Mouse (Mus musculus): ENCODE results near the gene Gtf3c2.

Gene Gtf3c2
- long read RNA-seq, experiment 1, full-length matches to known transcripts: 2 of 11 reads
- long read RNA-seq, experiment 1, partial matches to known transcripts: 2 of 11 reads
- long read RNA-seq, experiment 1, other reads (novel, unspliced or antisense): 7 of 11 reads
- long read RNA-seq, experiment 2, full-length matches to known transcripts: 1 of 13 reads
- long read RNA-seq, experiment 2, partial matches to known transcripts: 5 of 13 reads
- long read RNA-seq, experiment 2, other reads (novel, unspliced or antisense): 7 of 13 reads

GRCm38 (mm10) chr5:31179766-31180630, at the start of gene Gtf3c2, which contains the start of gene Gm29609:
Gene Gtf3c2, minus strand, starts transcription at chr5:31180144.
Gene Gm29609, minus strand, starts transcription at chr5:31179911.
- intact Hi-C loops (cut with DNase I): loop anchor here (10.0 kb wide), 1 partner anchor 145 kb away; no protein-coding TSS in a partner anchor

- intact Hi-C loops (cut with DNase I): no loop called here
These were observed 46.7 kb upstream of the Gtf3c2 start for GRCm38 (mm10) chr5:31226641-31227040.

GRCm38 (mm10) chr5:31222696-31223095, 42.8 kb upstream of the Gtf3c2 start:
- intact Hi-C loops (cut with DNase I): no loop called here

GRCm38 (mm10) chr5:31221304-31221945, 41.5 kb upstream of the Gtf3c2 start:
- intact Hi-C loops (cut with DNase I): no loop called here

- intact Hi-C loops (cut with DNase I): no loop called here
These were observed 40.7 kb upstream of the Gtf3c2 start, which contains the start of gene Ppm1g for GRCm38 (mm10) chr5:31220448-31221303. Gene Ppm1g, minus strand, starts transcription at chr5:31220687.

- intact Hi-C loops (cut with DNase I): loop anchor here (5.0 kb wide), 1 partner anchor 107 kb away; no protein-coding TSS in a partner anchor
These were observed 40.0 kb upstream of the Gtf3c2 start for GRCm38 (mm10) chr5:31219911-31220447.

- intact Hi-C loops (cut with DNase I): loop anchor here (5.0 kb wide), 1 partner anchor 108 kb away; no protein-coding TSS in a partner anchor
These were observed 39.5 kb upstream of the Gtf3c2 start for GRCm38 (mm10) chr5:31219474-31219873.

GRCm38 (mm10) chr5:31219070-31219469, 39.1 kb upstream of the Gtf3c2 start:
- intact Hi-C loops (cut with DNase I): loop anchor here (5.0 kb wide), 1 partner anchor 108 kb away; no protein-coding TSS in a partner anchor

GRCm38 (mm10) chr5:31218294-31218693, 38.4 kb upstream of the Gtf3c2 start:
- intact Hi-C loops (cut with DNase I): loop anchor here (5.0 kb wide), 1 partner anchor 109 kb away; no protein-coding TSS in a partner anchor

GRCm38 (mm10) chr5:31216554-31216953, 36.6 kb upstream of the Gtf3c2 start:
- intact Hi-C loops (cut with DNase I): loop anchor here (5.0 kb wide), 1 partner anchor 111 kb away; no protein-coding TSS in a partner anchor

- intact Hi-C loops (cut with DNase I): loop anchor here (5.0 kb wide), 1 partner anchor 48 kb away; the partner anchor contains the start of gene Krtcap3
These were observed 24.5 kb upstream of the Gtf3c2 start for GRCm38 (mm10) chr5:31204421-31204820.

GRCm38 (mm10) chr5:31203866-31204265, 23.9 kb upstream of the Gtf3c2 start:
- intact Hi-C loops (cut with DNase I): loop anchor here (5.0 kb wide), 1 partner anchor 48 kb away; the partner anchor contains the start of gene Krtcap3

- intact Hi-C loops (cut with DNase I): loop anchor here (5.0 kb wide), 1 partner anchor 49 kb away; the partner anchor contains the start of gene Krtcap3
These were observed 23.0 kb upstream of the Gtf3c2 start for GRCm38 (mm10) chr5:31202933-31203332.

- intact Hi-C loops (cut with DNase I): loop anchor here (5.0 kb wide), 1 partner anchor 50 kb away; the partner anchor contains the start of gene Krtcap3
These were observed 22.0 kb upstream of the Gtf3c2 start, which contains the start of gene Zfp513 for GRCm38 (mm10) chr5:31201742-31202590. Gene Zfp513, minus strand, starts transcription at chr5:31202303.

- intact Hi-C loops (cut with DNase I): loop anchor here (5.0 kb wide), 1 partner anchor 51 kb away; the partner anchor contains the start of gene Krtcap3
These were observed 21.2 kb upstream of the Gtf3c2 start for GRCm38 (mm10) chr5:31201042-31201741.

GRCm38 (mm10) chr5:31200327-31200768, 20.4 kb upstream of the Gtf3c2 start:
- intact Hi-C loops (cut with DNase I): loop anchor here (5.0 kb wide), 1 partner anchor 52 kb away; the partner anchor contains the start of gene Krtcap3

- intact Hi-C loops (cut with DNase I): loop anchor here (5.0 kb wide), 1 partner anchor 52 kb away; the partner anchor contains the start of gene Krtcap3
These were observed 19.9 kb upstream of the Gtf3c2 start for GRCm38 (mm10) chr5:31199893-31200292.

Measured in adrenal gland (tissue).